Mouse (Mus musculus) left cerebral cortex, postnatal 10 days (tissue): ENCODE measurements around the gene Gm5346. TPM values are rescaled to one million over a fixed set of nuclear protein-coding genes. Genes with fewer than 3 reads are reported as not detected.
"Not testable (repeated sequence)": the region's sequence is repeated elsewhere in the genome, so short reads cannot be mapped to it uniquely, and the experiment has no call there.

Source experiments
- DNase-seq, 2 experiments: peaks; one replicate each; pipeline ENCODE4 v3.0.0; 2021 to 2022; ENCODE audit warnings: low spot score in 2 of 2, mixed read lengths in 1 of 2; ENCODE audit errors: extremely low spot score in 1 of 2
- intact Hi-C: fragments of 180-260 bp; cut with DNase I; formaldehyde crosslinking; loops from one replicate; pipeline ENCODE4 v1.15.1; 2025
- total RNA-seq, 2 experiments: library from RNA; stranded (reverse); gene quantifications; 2 replicates each; pipeline ENCODE4 v1.2.3; 2021

The Gm5346 gene
- total RNA-seq: under 1 TPM in 1 of 2 experiments, not detected in 1; 0.15 TPM

- no peak for DNase-seq
- intact Hi-C loops: no loop called here
Measured at GRCm38 (mm10) chr8:43627176-43627575, at the start of gene Gm5346. Gene Gm5346 (minus strand): TSS chr8:43627276.

- intact Hi-C loops: no loop called here
- no peak for DNase-seq
Measured at GRCm38 (mm10) chr8:43616046-43616445, 11.0 kb downstream of the Gm5346 start.

GRCm38 (mm10) chr8:43603657-43604056, 23.4 kb downstream of the Gm5346 start:
- DNase-seq, intact Hi-C loops: not testable (repeated sequence)

- intact Hi-C loops, DNase-seq: not testable (repeated sequence)
Measured at GRCm38 (mm10) chr8:43603166-43603565, 23.9 kb downstream of the Gm5346 start.

- intact Hi-C loops: loop anchor here (10.0 kb wide), 1 partner anchor 62 kb away; no protein-coding TSS in a partner anchor
- not testable (repeated sequence) for DNase-seq
Measured at GRCm38 (mm10) chr8:43576607-43577006, 50.5 kb downstream of the Gm5346 start, which contains the start of gene Adam26a. Gene Adam26a (minus strand): TSS chr8:43576707.

Other genes with a start within 250 kb of the Gm5346 start
- not detected for gene Adam26b, start 99.2 kb downstream of the Gm5346 start, total RNA-seq
- gene Adam26a, start 50.6 kb downstream of the Gm5346 start, total RNA-seq: not detected
- not detected for gene Adam34, start 82.8 kb upstream of the Gm5346 start, total RNA-seq